Mouse (Mus musculus): ENCODE data around the gene Grin2b.

DNA sequence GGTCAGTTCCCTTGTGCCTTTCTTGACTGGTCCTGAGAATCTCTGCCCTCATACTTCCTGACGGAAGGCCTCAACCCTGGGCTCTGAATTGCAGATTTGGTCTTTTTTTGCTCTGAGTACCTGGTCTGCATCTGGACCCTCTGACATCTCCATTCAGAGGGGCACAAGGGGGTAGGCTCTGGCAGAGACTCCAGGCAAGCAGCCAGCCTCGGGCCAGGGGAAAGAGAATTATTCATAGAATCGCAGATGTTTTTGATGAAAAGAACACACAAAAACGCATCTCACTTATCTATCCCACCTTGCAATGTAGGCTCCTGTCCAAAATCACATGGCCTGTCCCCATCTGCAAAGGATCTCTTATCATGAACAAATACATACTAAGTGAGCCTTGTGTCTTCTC is 147.5 kb downstream of the Grin2b start:
- TF ChIP-seq CTCF (IDR thresholded peaks at IDR 0.05; ENCODE audit: low read depth) (no peak), EP300 (IDR thresholded peaks at IDR 0.05; ENCODE audit: low read depth) (no peak)

All from liver, postnatal 0 days (tissue).